Mouse (Mus musculus) ES-Bruce4 (cell line): ENCODE results near the gene Gm2174. TPM values are rescaled to one million over a fixed set of nuclear protein-coding genes. Genes with fewer than 3 reads are reported as not detected.

ENCODE experiments used
- H3K27ac ChIP-seq: 2 replicates; pipeline ENCODE4 v1.5.1; 2012; ENCODE audit warnings: low read length, inconsistent platforms; ENCODE audit not compliant: insufficient read depth
- H3K27me3 ChIP-seq: 2 replicates; pipeline ENCODE4 v1.6.1; 2012; ENCODE audit warnings: mild to moderate bottlenecking, low read length, inconsistent platforms; ENCODE audit not compliant: control insufficient read depth, poor library complexity, insufficient read depth, severe bottlenecking
- H3K36me3 ChIP-seq: 2 replicates; pipeline ENCODE4 v1.6.1; 2012; ENCODE audit warnings: inconsistent platforms, mild to moderate bottlenecking, low read length, moderate library complexity; ENCODE audit not compliant: control insufficient read depth, poor library complexity, insufficient read depth, severe bottlenecking
- H3K4me1 ChIP-seq: one replicate; pipeline ENCODE4 v1.8.1; 2011; ENCODE audit warnings: low read length; ENCODE audit not compliant: control insufficient read depth, insufficient read depth
- H3K4me3 ChIP-seq: 2 replicates; pipeline ENCODE4 v1.5.1; 2011; ENCODE audit warnings: low read depth, mild to moderate bottlenecking, low read length
- H3K9ac ChIP-seq: 2 replicates; pipeline ENCODE4 v1.6.1; 2012; ENCODE audit warnings: low read depth, mild to moderate bottlenecking, inconsistent platforms; ENCODE audit not compliant: poor library complexity, severe bottlenecking
- H3K9me3 ChIP-seq: replicated peaks from 2 replicates; pipeline ENCODE4 v1.6.1; 2012; ENCODE audit warnings: mild to moderate bottlenecking, low read length, inconsistent platforms; ENCODE audit not compliant: control insufficient read depth, poor library complexity, insufficient read depth, severe bottlenecking
- CTCF ChIP-seq: IDR thresholded peaks from one replicate; pipeline ENCODE4 v1.8.1; 2011; ENCODE audit warnings: low read depth, low read length
- EP300 ChIP-seq: IDR thresholded peaks from 2 replicates; pipeline ENCODE4 v1.6.1; 2011; ENCODE audit warnings: low read depth, low read length; ENCODE audit not compliant: insufficient read depth
- POLR2A ChIP-seq: IDR thresholded peaks from one replicate; pipeline ENCODE4 v1.8.1; 2011; ENCODE audit warnings: low read length; ENCODE audit not compliant: insufficient read depth
- polyA plus RNA-seq: library from polyadenylated mRNA; stranded (reverse); fragments of >200 nt; gene quantifications from 2 replicates; pipeline ENCODE4 v1.2.4, GENCODE M21; 2011; ENCODE audit warnings: low read depth; ENCODE audit not compliant: missing spikeins, insufficient read depth, insufficient read length

Gm2174 gene
- polyA plus RNA-seq = 2.4 TPM in 1 of 2 replicates, not detected in the other

DNA sequence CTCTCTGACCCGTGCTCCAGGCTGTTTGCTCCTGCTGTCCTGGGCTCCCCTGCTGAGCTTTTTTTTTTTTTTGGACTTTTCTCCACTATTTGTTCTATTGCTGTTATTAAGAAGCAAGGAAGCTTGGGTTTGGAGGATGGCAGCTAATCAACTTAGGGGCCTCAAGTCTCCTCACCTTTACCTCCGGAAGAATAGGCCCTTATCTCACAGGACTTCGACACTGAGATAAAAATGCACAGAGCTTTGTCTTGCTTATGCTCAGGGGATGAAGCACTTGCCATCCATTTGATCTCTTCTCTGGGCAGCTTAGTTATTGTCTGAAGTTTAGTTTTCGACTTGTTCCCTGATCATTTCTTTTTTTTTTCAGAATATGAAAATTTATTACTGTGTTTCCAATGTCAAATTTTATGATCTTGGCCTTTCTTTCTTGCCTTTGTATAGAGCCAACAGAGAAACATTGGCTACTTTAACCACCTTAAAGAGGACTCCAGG, at the start of gene Gm2174:
Gm2174 (plus strand) TSS at position 442 of the 492 bp plus-strand sequence.
- Histone ChIP-seq H3K9me3 (no peaks in the 10 kb centered on the region), H3K9ac (no peak within 1 kb of the TSS), H3K27ac (no peak within 1 kb of the TSS), H3K4me3 (no peak within 1 kb of the TSS), H3K36me3 (no peaks in the 10 kb centered on the region), H3K4me1 (no peaks in the 10 kb centered on the region), H3K27me3 (no peaks in the 10 kb centered on the region)
- TF ChIP-seq POLR2A (no peak), EP300 (no peak), CTCF (no peak)

DNA sequence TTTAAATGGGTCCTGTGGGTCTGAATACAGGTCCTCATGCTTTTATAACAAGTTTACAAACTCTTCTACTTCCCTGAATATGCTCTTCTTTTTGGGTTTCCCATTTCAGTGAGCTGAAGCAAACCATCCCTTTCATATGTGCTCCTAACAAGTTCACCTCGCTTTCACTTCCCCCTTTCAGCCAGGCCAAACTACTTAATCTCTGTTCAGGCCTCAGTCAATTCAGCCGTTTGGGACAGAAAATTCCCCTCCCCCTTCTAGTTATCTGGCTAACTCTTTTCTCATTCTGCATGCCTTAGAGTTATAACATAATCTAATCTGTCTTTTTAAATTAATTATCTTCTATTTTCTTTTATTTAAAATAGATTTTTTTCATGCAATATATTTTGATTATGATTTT, 43.1 kb upstream of the Gm2174 start:
- no peaks in the 10 kb centered on the region for H3K27me3 ChIP-seq

DNA sequence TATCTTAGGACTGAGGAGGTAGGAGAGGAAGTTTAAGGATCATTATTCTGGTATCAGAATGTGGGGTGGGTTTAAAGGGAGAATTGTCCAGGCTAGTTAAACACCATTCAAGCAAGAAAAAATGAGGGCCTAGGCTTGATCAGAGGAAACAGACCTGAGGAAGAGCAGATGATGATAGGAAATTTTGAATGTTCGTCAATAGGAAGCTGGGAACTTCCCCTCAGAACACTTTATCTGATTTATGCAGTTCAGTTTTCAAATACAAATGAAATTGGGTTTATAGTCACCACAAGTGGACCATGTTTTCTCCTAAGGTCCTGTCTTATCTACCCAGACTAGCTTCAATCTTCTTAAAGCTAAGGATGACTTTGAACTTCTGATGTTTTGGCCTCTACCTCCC, 42.3 kb upstream of the Gm2174 start:
- no peaks in the 10 kb centered on the region for H3K36me3 ChIP-seq
- no peaks in the 10 kb centered on the region for H3K9me3 ChIP-seq
- TF ChIP-seq CTCF (no peak), EP300 (no peak), POLR2A (no peak)
- no peaks in the 10 kb centered on the region for H3K4me1 ChIP-seq
- H3K9ac ChIP-seq = no peak overlapping the region
- no peaks in the 10 kb centered on the region for H3K27me3 ChIP-seq
- no peak overlapping the region for H3K4me3 ChIP-seq
- no peak overlapping the region for H3K27ac ChIP-seq

More for the DNA sequence above, 43.1 kb upstream of the Gm2174 start:
- H3K4me3 ChIP-seq = no peak overlapping the region
- H3K27ac ChIP-seq = no peak overlapping the region
- TF ChIP-seq POLR2A (no peak), CTCF (no peak), EP300 (no peak)
- H3K36me3 ChIP-seq = no peaks in the 10 kb centered on the region
- no peak overlapping the region for H3K9ac ChIP-seq
- H3K9me3 ChIP-seq = no peaks in the 10 kb centered on the region
- H3K4me1 ChIP-seq = no peaks in the 10 kb centered on the region

DNA sequence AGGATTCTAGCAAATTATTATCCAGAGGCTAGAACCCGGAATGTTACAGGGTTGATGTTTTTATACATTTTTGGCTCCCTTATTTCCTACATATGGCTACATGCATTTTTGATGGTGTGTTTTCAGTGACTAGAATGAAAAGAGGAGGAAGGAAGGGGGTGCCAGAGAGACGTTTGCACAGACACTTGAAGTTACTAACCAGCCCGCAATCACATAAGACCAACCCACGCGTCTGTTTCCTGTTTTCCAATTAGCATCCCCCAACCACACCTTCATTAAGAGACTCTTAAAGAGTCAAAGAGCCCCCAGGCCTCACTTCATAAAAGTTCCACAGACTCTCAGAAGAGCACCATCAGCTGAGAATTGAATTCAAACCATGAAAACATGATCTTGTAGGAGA, 41.6 kb upstream of the Gm2174 start:
- no peak overlapping the region for H3K9ac ChIP-seq
- H3K4me1 ChIP-seq = no peaks in the 10 kb centered on the region
- H3K9me3 ChIP-seq = no peaks in the 10 kb centered on the region
- TF ChIP-seq EP300 = no peak
- no peak for TF ChIP-seq CTCF
- TF ChIP-seq POLR2A = no peak
- no peaks in the 10 kb centered on the region for H3K36me3 ChIP-seq
- no peaks in the 10 kb centered on the region for H3K27me3 ChIP-seq
- H3K4me3 ChIP-seq = no peak overlapping the region
- no peak overlapping the region for H3K27ac ChIP-seq

DNA sequence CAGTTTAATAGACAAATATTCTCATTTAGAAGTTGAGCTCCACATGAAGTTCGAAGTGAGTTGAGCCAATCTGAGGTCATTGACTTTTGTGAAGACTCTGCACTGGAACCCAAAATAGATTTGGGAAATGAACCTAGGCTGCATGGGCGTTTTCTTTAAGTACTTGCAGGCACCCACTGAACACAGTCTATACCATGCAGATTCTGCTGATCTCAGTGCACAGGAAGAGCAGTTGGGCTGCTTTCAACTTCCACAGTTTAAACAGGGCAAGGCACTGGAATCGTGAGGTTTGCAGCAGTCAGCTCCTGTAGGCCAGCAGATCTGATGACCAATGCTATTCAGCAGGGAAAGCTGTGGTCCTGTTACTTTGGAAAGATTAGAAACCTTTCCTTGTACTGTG, 31.5 kb upstream of the Gm2174 start:
- TF ChIP-seq POLR2A (no peak), EP300 (no peak), CTCF (no peak)
- Histone ChIP-seq H3K9me3 (no peaks in the 10 kb centered on the region), H3K36me3 (no peaks in the 10 kb centered on the region), H3K4me1 (no peaks in the 10 kb centered on the region), H3K27ac (no peak overlapping the region), H3K4me3 (no peak overlapping the region), H3K9ac (no peak overlapping the region), H3K27me3 (no peaks in the 10 kb centered on the region)

DNA sequence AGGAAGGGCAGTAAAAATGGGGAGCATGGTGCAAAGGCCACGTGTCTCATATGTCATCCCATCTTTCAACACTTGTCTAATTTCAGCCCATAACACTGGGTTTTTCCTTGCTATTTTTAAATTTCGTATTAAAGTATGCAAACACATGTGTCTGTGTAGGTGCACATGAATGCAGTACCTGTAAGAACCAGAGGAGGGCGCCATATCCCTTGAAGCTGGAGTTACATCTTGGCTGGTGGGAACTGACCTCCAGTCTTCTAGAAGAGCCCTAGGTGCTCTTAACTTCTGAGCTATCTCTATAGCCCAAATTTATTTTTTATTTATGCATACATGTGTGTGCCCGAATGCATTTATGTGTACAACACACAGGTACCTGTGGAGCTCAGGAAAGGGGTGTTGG, 30.2 kb upstream of the Gm2174 start:
- no peaks in the 10 kb centered on the region for H3K36me3 ChIP-seq
- no peak overlapping the region for H3K9ac ChIP-seq
- H3K4me1 ChIP-seq = no peaks in the 10 kb centered on the region
- TF ChIP-seq CTCF = no peak
- no peak for TF ChIP-seq EP300
- TF ChIP-seq POLR2A = no peak
- H3K9me3 ChIP-seq = no peaks in the 10 kb centered on the region
- H3K27ac ChIP-seq = no peak overlapping the region
- no peaks in the 10 kb centered on the region for H3K27me3 ChIP-seq
- no peak overlapping the region for H3K4me3 ChIP-seq

DNA sequence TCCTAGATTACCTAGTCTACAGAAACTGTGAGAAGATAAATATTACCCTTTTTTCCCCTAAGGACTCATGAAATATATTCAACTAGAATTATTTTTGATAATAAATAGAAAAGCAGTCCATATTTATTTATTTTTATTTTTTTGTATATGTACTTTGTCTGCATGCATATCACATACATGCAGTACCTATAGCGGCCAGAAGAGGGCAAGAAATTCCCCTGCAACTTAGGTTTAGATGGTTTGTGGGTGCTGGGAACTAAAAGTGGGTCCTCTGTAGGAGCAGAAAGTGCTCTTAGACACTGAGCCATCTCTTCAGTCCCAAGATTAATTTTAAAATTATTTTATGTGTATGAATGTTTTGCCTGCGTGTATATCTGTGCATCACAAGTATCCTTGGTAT, 17.2 kb upstream of the Gm2174 start:
- no peaks in the 10 kb centered on the region for H3K27me3 ChIP-seq

More for the DNA sequence above, 17.2 kb upstream of the Gm2174 start:
- Histone ChIP-seq H3K9ac (no peak overlapping the region), H3K9me3 (no peaks in the 10 kb centered on the region), H3K4me1 (no peaks in the 10 kb centered on the region), H3K4me3 (no peak overlapping the region), H3K36me3 (no peaks in the 10 kb centered on the region), H3K27ac (no peak overlapping the region)
- no peak for TF ChIP-seq POLR2A
- no peak for TF ChIP-seq CTCF
- TF ChIP-seq EP300 = no peak
